17 mouse cellular contexts compared by ENCODE assay signal in genomic region chr2:70159543-70159942, GRCm38 (mm10).
DNase-seq lines count a peak whose midpoint lies in the region; ATAC-seq lines count a peak whose summit lies in the region.
"Had no signal": no experiment of that assay in that cellular context is flagged by ENCODE, and none has a peak within 500 bp of the region (broad histone marks: within the 10 kb centered on the region; RNA-seq: fewer than 3 reads in every experiment).

No protein-coding gene starts in this region.

- peaks cover 10% of the 10 kb centered on the region for H3K4me1 ChIP-seq in hindbrain, embryonic 13.5 days (replicated peaks)
- no peaks in the 10 kb centered on the region for H3K4me1 ChIP-seq in hindbrain, embryonic 12.5 days
- H3K4me1 ChIP-seq in neural tube, embryonic 13.5 days (replicated peaks) = peaks cover 20% of the 10 kb centered on the region
- H3K4me1 ChIP-seq in neural tube, embryonic 15.5 days = peaks cover 8% of the 10 kb centered on the region; the same call in 1 of the 2 replicates
- peaks cover 6% of the 10 kb centered on the region; the same call in 1 of the 2 replicates for H3K4me1 ChIP-seq in forebrain, embryonic 11.5 days (replicated peaks; ENCODE audit: control insufficient read depth, insufficient read depth, low read length)
- H3K4me1 ChIP-seq: heart, embryonic 10.5 days; liver, embryonic 13.5 days had no signal

- peak overlapping the region; percentile 58 for H3K27ac ChIP-seq in hindbrain, embryonic 13.5 days
- H3K27ac ChIP-seq in hindbrain, embryonic 12.5 days = no peak overlapping the region
- peak overlapping the region; percentile 64 for H3K27ac ChIP-seq in neural tube, embryonic 13.5 days (replicated peaks)
- H3K27ac ChIP-seq in neural tube, embryonic 15.5 days (replicated peaks) = no peak overlapping the region
- no peak overlapping the region for H3K27ac ChIP-seq in forebrain, embryonic 11.5 days (ENCODE audit: low read depth, low read length)
- H3K27ac ChIP-seq: gastrocnemius, adult 2 months; heart, embryonic 10.5 days; kidney, embryonic 15.5 days; limb, embryonic 10.5 days; liver, embryonic 13.5 days had no signal

- peak; percentile 70 for DNase-seq in forebrain, embryonic 11.5 days (ENCODE audit: low spot score)
- DNase-seq in retina, postnatal 1 day = peak; percentile 53
- DNase-seq in frontal cortex, postnatal 36 days (ENCODE audit: low spot score in 2 of 2) = no peak
- no peak for DNase-seq in gastrocnemius, postnatal 4 days (ENCODE audit: low spot score in 2 of 2)
- DNase-seq: cerebellum, adult 18-20 months; gastrocnemius, adult 2 months; heart, postnatal 14 days; liver, embryonic 13.5 days; right cerebral cortex, postnatal 14 days; thymus, postnatal 36 days had no signal

- no peaks in the 10 kb centered on the region for H3K27me3 ChIP-seq in hindbrain, embryonic 13.5 days
- H3K27me3 ChIP-seq in hindbrain, embryonic 12.5 days = no peaks in the 10 kb centered on the region
- H3K27me3 ChIP-seq in neural tube, embryonic 13.5 days = no peaks in the 10 kb centered on the region
- no peaks in the 10 kb centered on the region for H3K27me3 ChIP-seq in neural tube, embryonic 15.5 days (replicated peaks)
- H3K27me3 ChIP-seq in forebrain, embryonic 11.5 days (ENCODE audit: control insufficient read depth, insufficient read depth, low read length) = no peaks in the 10 kb centered on the region
- H3K27me3 ChIP-seq: kidney, embryonic 15.5 days; liver, embryonic 13.5 days had no signal

- no peak for ATAC-seq in hindbrain, embryonic 13.5 days (ENCODE audit: low FRiP score)
- no peak for ATAC-seq in hindbrain, embryonic 12.5 days (ENCODE audit: low FRiP score)
- peak; percentile 50; the same call in 1 of the 2 replicates for ATAC-seq in neural tube, embryonic 13.5 days (ENCODE audit: low read depth)
- ATAC-seq in neural tube, embryonic 15.5 days (ENCODE audit: low FRiP score) = no peak
- ATAC-seq in forebrain, embryonic 11.5 days (replicated peaks; ENCODE audit: low FRiP score) = no peak; the same call in 1 of the 2 replicates

- no peaks in the 10 kb centered on the region for H3K9me3 ChIP-seq in hindbrain, embryonic 13.5 days
- H3K9me3 ChIP-seq in hindbrain, embryonic 12.5 days (replicated peaks) = no peaks in the 10 kb centered on the region
- no peaks in the 10 kb centered on the region for H3K9me3 ChIP-seq in neural tube, embryonic 13.5 days
- H3K9me3 ChIP-seq in neural tube, embryonic 15.5 days (replicated peaks) = no peaks in the 10 kb centered on the region
- no peaks in the 10 kb centered on the region for H3K9me3 ChIP-seq in forebrain, embryonic 11.5 days (ENCODE audit: control insufficient read depth, low read length)
- H3K9me3 ChIP-seq: heart, embryonic 10.5 days; kidney, embryonic 15.5 days; limb, embryonic 10.5 days; liver, embryonic 13.5 days had no signal

- H3K4me2 ChIP-seq in hindbrain, embryonic 13.5 days = no peak overlapping the region
- H3K4me2 ChIP-seq in hindbrain, embryonic 12.5 days (replicated peaks) = no peak overlapping the region
- H3K4me2 ChIP-seq in neural tube, embryonic 13.5 days = no peak overlapping the region
- H3K4me2 ChIP-seq in neural tube, embryonic 15.5 days = no peak overlapping the region
- 0 out of 2 replicates have a peak overlapping the region, but pooled peaks have one; percentile 8 for H3K4me2 ChIP-seq in forebrain, embryonic 11.5 days (ENCODE audit: low read depth, low read length, severe bottlenecking)
- H3K4me2 ChIP-seq: kidney, embryonic 15.5 days; liver, embryonic 13.5 days had no signal

- WGBS in hindbrain, embryonic 13.5 days = 36% methylated on average over 8 of the region's 8 CpGs
- 40% methylated on average over 8 of the region's 8 CpGs for WGBS in hindbrain, embryonic 12.5 days
- WGBS in neural tube, embryonic 13.5 days = 23% methylated on average over 8 of the region's 8 CpGs
- WGBS in neural tube, embryonic 15.5 days = 25% methylated on average over 8 of the region's 8 CpGs
- 13% methylated on average over 8 of the region's 8 CpGs for WGBS in forebrain, embryonic 11.5 days

- H3K4me3 ChIP-seq in hindbrain, embryonic 13.5 days = no peak overlapping the region
- no peak overlapping the region for H3K4me3 ChIP-seq in hindbrain, embryonic 12.5 days
- H3K4me3 ChIP-seq in neural tube, embryonic 13.5 days = no peak overlapping the region
- H3K4me3 ChIP-seq in neural tube, embryonic 15.5 days (replicated peaks) = no peak overlapping the region
- no peak overlapping the region for H3K4me3 ChIP-seq in forebrain, embryonic 11.5 days (ENCODE audit: low read depth, low read length)
- H3K4me3 ChIP-seq: gastrocnemius, adult 2 months; heart, embryonic 10.5 days; kidney, embryonic 15.5 days; limb, embryonic 10.5 days; liver, embryonic 13.5 days had no signal

- H3K36me3 ChIP-seq in hindbrain, embryonic 13.5 days = no peaks in the 10 kb centered on the region
- H3K36me3 ChIP-seq in hindbrain, embryonic 12.5 days = no peaks in the 10 kb centered on the region
- no peaks in the 10 kb centered on the region for H3K36me3 ChIP-seq in neural tube, embryonic 13.5 days
- H3K36me3 ChIP-seq in neural tube, embryonic 15.5 days = no peaks in the 10 kb centered on the region
- no peaks in the 10 kb centered on the region for H3K36me3 ChIP-seq in forebrain, embryonic 11.5 days (ENCODE audit: control insufficient read depth, insufficient read depth, low read length)
- H3K36me3 ChIP-seq: heart, embryonic 10.5 days; kidney, embryonic 15.5 days; limb, embryonic 10.5 days; liver, embryonic 13.5 days had no signal

- H3K9ac ChIP-seq in hindbrain, embryonic 13.5 days = no peak overlapping the region
- H3K9ac ChIP-seq in hindbrain, embryonic 12.5 days = no peak overlapping the region
- no peak overlapping the region for H3K9ac ChIP-seq in neural tube, embryonic 13.5 days
- no peak overlapping the region for H3K9ac ChIP-seq in neural tube, embryonic 15.5 days (replicated peaks)
- H3K9ac ChIP-seq in forebrain, embryonic 11.5 days (ENCODE audit: low read length) = no peak overlapping the region
- H3K9ac ChIP-seq: kidney, embryonic 15.5 days; liver, embryonic 13.5 days had no signal

Comparison
In these comparisons a context has a peak if more than half of its experiments do, and no peak if none do; other contexts are left out.
1. H3K27ac ChIP-seq: peak in hindbrain, embryonic 13.5 days (single experiment) and neural tube, embryonic 13.5 days (single experiment); none in hindbrain, embryonic 12.5 days (single experiment), neural tube, embryonic 15.5 days (single experiment) and forebrain, embryonic 11.5 days (single experiment).
2. DNase-seq: peak in forebrain, embryonic 11.5 days (single experiment) and retina, postnatal 1 day (single experiment); none in frontal cortex, postnatal 36 days (0 of 2) and gastrocnemius, postnatal 4 days (0 of 2).